Mouse (Mus musculus): ENCODE measurements around the gene Rtl9.

The Rtl9 gene

DNA sequence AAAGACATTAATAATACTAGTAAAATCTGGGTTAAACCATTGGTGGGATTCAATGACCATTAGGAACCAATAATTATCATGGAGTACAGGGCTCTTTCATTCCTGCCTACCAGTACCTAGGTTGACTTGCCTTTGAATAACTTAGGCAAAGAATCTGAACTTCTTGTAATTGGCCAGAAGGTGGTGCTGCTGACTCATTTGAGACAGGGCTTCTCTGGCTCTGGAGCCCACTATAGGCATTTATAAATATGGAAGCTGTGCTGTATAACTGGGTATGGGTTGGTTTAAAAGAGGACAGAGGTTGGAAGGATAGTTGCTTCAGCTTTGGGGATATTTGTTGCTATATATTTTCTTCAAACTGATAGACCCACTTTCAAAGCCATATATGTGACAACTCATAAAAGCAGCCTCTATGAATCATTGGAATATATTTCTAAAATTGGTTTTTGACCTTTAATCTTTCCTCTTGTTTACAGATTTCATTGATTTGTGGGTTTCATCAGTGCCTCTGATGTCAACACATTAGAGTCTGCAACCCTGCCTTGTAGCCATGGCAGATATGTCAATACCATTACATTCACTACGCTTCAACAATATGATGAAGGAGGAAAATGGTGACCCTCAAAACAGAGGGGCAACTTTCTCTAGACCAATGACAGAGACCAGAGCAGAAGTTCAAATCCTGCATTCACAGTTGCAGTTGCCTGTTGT, at the start of gene Rtl9:
TSS of gene Rtl9 (plus strand) at position 551 of the 711 bp plus-strand sequence.
- no peak for DNase-seq (ENCODE audit: low spot score)

DNA sequence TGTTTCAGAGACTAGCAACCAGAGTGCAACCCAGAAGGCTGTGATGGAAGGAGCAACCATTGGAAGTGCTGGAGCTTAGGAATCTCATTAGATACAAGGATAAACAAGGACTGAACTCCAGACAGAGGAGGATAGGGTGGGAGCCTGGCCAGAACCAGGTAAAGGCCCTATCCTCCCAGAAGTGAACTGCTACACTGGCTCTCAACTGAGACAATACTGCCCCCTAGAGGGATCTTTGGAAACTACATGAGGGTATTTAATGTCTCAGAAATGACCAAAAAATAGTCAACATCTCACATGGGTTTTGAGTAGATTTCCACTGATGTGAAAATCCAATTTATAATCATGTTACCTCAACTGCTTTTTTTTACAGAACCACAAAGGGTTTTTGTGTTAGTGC, 47.9 kb upstream of the Rtl9 start:
- peak; percentile 27 for DNase-seq (ENCODE audit: low spot score)

DNA sequence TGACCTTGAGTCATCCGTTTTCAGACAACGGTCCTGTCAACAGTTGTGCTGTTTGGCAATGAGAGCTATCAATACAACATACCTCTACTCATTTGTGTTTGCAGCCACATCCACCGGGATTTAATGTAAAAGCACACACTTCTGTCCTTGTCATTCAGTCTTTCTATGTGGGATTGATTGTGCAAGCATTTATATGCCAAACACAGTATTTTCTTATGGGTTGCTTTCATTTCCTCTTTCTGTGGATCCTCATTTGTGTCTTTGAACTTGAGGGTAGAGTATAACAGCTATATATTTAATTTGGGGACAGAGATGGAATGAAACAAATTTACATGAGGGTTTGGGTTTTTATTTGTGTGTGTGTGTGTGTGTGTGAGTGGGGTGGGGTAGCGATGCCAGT, 47.5 kb upstream of the Rtl9 start:
- no peak for DNase-seq (ENCODE audit: low spot score)

DNA sequence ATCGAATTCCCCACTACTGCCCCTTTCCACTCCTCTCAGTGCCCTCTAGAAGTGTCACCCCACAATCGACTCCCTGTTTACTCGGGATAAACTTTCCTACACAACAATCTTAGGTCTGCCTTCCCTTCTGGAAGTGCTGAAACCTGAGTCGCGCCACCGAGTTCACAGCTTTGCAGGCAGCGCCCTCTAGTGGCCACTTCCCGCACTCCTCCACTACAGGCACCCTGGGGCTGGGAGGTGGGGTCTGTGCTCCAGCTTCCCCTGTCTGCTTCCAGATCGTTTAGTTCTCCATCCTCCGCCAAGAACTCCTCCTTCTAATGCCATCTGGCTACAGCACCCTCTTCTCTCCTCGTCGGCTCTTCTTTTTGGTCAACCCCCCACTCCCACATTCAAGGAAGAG, 40.6 kb upstream of the Rtl9 start:
- DNase-seq (ENCODE audit: low spot score) = peak; percentile 72

DNA sequence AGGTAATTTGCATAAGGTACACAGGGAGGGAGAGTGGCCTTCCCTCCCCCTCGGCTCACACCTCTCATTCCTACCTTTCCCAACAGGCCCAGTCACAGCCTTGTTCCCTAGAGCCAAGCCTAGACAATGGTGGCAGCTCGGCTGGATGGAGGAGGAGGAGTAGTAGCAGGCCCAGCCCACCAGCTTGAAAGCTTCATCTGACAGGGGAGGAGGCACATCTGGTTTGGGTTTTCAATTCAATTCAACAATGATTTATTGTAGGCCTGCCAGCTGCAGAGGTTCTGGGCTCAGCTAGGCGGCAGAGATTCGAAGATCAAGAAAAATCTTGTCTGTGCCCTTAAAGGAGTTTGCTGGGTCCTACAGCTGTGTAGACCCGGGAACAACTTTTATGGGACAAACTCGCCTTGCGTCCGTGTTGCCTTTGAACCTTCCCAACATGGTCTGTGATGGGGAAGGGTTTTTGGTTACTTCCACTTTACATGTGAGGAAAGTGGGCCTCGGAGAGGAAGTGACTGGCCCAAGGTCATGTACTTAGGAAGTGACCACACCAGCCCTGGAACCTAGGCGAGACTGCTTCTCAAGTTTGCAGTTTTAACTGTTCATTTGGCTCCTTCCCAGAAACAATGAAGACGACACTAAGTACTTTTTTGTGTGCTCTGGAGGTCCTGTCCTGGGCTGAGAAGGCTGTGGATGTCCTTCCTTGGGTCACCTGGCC, 36.6 kb upstream of the Rtl9 start:
- no peak for DNase-seq (ENCODE audit: low spot score)

DNA sequence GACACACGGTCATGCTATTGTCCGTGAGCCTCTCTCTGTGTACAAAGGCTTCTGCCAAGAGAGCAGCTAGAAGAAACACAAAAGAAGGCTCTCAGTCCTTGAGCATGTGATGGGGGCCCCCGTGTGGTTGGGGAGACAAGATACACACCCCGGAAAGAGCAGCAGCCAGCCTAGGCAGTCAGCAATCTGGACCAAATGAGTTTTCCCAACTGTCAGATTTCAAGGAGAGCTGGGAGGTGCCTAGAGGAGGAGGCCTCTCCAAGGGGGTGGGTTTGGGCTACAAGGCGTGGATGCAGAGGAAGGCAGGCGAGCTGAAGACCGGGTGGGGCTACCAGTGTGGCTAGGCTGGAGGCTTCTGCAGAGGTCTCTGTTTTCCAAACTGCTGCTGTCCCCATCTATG, 35.6 kb upstream of the Rtl9 start:
- no peak for DNase-seq (ENCODE audit: low spot score)

DNA sequence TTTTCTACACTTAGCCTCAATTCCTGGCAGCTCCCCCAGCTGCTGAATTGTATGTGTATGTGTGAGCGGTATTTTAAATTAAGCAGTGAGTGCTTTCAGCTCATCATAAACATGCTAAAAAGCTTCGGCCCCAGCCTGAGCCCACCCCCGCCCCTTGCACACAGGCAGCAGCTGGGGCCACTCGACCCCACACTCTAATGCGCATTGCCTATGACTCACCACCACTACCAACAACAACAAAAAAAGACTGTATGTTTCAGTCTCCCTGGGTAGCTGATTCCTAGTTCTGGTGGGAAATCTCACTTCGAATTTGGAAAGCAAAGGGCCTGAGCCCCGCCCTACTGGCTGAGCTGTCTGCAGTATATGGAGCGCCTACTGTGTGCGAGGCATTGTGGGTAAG, 35.1 kb upstream of the Rtl9 start:
- DNase-seq (ENCODE audit: low spot score) = no peak

DNA sequence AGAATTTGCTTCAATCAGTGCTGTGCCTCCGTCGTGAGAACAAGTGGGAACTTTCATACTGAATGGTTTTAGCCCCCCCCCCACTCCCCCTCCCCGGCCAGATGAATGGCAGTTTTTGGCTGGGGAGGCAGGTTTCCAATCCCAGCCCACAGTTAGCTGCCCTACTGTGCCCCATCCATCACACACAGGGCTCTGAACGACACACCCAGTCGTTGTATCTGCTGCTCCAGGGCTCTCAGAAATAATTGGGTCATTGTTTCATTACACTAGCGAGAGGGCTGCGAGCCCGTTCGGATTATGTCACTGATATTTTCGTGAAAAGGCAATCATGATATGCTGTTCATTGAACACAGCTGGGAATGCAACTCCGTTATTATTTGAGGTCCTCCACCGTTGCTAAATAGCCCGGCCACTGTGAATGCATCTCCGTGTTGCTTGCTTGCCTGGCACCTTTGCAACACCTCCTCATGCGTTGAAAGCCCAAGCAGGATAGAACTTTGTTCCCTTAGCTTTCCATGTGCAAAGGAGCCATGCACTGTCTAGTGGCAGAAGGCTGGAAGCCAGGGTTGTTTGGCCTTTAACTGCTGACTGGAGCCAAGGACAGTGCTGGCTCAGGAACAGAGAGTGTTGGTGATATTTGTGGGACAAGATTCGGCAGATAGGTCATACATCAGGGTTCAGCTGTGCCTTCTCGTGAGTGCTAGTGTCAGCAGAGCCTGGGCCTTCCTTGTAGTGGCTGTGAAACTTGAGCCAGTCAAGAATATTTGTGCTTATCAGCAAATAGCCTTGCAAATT, 32.9 kb upstream of the Rtl9 start:
- DNase-seq (ENCODE audit: low spot score) = no peak

DNA sequence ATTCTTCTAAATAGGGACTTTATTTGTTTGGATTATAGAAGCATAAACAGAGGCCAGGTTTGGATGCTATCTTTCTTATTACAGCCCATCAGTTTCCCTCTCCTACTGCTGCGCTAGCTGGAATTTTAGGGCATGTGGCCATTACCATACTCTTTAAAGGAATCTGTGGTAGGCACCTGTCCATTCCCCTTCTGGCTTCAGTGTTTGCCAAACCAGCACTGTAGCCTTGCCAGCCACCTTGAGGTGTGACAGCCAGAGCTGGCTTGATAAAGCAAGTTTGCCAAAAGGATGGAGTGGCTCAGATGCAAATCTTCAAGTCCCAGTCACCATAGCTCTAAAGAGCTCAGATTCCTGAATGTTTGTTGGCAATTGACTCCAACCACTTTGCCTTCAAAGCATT, 32.3 kb upstream of the Rtl9 start:
- no peak for DNase-seq (ENCODE audit: low spot score)

DNA sequence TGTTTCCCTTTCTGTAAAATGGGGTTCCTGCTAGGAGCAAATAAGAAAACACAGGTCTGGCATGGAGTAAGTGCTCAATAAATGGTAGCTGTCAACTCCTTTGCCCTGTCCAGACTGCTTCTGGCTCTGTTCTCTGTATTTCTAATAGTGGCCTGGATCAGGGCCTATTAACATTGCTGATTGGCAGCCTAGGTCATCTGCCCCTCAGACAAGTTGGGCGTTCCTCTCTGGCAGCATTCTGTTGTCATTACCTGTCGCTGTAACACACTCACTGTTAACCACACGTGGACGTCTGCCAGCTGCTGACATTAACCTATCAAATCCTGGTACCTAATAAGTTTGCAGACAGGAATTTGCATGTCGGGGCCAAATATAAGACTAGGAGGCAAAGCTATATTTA, 31.8 kb upstream of the Rtl9 start:
- no peak for DNase-seq (ENCODE audit: low spot score)

DNA sequence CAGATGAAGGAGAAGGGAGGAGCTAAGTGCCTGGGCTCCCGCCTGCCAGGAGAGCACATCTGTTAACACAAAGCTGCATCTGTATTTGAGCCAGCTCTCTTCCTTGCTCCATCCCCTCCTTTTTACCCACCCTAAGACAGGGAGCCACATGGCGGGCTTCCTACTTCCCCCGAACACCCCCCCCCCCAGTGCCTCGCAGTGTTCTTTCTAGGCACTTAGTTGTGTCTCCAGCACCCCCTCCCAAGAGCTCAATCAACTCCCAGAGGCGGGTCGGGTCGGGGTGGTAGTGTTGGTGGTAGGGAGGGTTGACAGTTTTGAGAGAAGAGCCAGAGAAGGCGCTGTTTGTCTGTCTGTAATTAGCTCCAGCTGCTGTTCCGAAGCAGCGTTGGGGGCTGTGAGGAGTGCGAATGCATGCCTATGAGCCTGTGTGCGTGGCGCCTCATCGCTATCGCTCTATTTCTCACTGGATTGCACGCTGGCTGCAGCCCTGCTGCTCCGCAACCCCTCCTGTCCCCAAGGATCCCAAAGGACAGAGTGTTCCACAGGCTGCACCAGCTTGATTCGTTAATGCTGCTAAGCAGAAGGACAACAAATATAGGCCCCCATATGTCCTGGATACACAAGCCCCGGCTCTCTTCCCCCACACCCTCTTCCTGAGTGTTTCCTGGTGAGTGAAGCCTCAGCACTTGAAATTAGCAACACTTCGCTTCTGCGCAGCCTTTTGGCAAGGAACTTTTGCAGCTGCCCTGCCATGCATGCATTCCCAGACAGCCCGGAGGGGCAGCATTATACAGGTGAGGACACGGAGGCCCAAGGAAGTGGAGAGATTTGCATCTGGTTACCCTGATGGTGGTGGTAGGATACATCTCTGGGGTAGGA, 18.7 kb upstream of the Rtl9 start:
- DNase-seq (ENCODE audit: low spot score) = no peak

DNA sequence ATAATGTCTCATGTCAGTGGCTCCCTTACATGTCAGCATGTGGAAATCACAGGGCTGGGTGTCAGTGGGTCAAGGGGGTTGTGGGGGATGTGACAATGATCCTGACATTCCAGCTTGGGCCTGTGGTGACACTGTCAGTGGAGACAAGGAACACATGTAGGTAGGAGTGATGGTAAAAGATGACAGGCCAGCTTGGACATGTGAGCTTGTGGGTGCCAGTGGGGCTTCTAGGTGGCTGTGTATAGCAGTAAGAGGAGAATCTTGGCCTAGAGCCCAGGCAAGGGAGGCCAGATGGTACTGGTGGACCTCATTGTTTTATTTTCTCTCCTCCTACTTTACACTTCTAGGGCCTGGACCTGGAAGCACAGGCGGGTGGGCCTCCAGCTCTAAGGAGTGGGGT, 16.7 kb upstream of the Rtl9 start:
- no peak for DNase-seq (ENCODE audit: low spot score)

DNA sequence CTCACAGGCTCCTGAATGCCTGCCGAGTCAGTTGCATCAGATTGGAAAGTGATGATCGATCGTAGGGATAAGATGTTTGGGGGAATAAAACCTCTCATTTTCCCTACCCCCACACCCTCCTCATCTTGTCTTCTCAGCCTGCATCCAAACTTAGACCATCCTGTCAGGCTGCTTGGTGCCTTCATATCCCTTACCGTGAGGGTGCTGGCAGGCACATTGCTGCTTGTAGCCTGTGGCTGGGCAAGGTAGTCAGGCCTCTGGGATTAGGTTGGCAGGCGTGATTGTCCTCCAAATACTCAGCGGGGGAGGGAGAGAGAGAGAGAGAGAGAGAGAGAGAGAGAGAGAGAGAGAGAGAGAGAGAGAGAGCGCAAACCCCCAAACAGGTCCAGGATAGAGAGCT, 11.2 kb upstream of the Rtl9 start:
- DNase-seq (ENCODE audit: low spot score) = no peak

DNA sequence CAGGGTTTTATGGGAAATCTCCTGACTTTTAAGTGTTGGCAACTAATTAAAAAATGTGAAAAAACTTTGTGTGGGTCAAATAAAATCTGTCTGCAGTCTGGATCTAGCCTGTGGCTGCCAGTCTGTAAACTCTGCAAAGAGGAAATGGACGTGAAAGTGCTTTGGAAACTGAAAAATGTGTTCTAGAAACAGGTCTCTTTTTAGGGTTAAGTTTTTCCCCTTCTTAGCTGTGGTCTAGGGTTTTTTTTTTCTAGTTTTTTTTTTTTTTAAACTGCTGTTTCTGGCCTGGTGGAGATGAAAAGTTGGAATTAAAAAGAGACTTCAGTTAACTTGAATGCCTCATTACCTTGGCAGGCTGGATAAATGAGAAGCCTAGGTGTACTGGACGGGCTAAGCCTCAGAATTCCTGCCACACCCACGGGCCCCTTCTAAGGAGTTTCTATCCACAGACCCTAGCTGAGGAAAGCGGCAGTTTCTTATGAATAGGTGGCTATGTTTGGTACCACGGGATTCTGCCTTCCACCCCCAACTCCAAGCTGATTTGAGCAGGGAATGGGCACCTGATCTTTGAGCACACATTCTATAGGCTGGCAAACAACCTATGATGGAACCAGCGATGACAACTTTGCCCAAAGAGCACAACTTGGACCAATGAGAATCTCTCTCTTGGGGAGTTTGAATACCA, 8.3 kb upstream of the Rtl9 start:
- DNase-seq (ENCODE audit: low spot score) = no peak

DNA sequence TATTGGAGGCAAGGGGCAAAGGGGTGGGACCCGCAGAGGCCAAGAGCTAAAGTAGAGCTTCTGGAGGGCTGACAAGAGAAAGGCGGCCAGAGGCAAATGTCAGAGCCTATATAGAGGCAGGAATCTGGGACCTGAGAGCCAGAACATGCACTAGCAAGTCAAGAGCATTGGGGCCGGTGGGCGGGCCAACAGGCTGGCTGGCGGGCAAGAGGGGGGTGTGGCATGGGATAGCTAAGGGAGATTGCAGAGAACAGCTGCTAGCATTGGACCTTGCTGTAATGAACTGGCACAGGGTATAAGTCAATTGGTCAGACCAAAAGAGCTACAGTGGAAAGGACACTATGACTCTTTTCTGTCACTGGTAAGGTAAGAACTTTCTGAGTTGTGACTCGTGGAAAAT, 1.8 kb upstream of the Rtl9 start:
- DNase-seq (ENCODE audit: low spot score) = no peak

DNA sequence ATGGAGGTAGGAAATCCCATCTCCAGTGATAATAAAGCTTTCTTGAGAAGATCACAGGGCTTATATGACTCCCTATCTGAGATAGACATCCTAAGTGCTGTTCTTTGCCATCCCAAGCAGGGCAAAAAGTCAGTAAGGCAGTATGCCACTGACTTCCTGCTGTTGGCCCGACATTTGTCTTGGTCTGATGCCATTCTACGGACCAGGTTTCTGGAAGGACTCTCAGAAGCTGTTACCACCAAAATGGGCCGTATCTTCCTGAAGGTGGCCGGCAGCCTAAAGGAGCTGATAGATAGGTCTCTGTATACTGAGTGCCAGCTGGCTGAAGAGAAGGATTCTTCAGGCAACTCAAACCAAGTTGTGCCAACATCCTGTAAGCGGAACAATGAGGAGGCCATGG, 3.8 kb downstream of the Rtl9 start:
- DNase-seq (ENCODE audit: low spot score) = no peak

DNA sequence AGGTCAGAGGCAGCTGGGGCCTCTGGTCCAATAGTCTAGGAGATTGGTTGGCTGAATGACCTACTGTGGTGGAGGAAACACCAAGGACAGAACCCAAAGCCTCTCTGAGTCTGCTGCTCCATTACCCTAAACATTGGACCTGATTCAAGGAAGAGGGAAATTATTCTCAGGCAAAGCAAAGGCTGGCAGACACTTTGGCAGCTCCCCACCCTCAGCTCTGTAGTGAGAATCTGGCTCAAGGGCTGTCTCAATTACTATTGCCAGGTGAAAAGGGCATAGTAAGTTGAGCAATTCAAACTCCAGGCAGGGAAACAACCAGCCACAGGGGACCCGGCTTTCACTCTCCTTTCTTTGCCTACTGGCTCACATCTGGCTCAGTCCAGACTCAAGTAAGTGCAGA, 6.5 kb downstream of the Rtl9 start:
- DNase-seq (ENCODE audit: low spot score) = no peak

DNA sequence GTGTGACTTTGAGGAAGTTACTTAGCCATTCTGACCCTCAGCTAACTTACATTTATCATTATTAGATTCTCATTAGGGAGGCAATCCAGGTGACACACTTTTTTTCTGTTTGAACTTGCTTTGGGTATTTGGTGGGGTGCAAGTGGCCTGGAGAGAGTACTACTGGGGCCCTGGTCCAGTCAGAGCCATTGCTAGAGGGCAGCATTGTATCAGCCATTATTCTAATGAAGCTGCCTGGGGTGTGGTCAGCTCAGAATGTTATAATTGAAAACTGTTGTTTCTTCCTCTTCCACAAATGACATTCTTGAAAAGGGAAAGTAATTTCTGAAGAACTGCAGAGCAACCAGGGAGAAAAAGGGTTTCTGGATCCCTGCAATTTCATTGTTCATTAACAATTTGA, 13.2 kb downstream of the Rtl9 start:
- DNase-seq (ENCODE audit: low spot score) = no peak

Data from urinary bladder, postnatal 25 days (tissue).